Mouse (Mus musculus): Measurements from ENCODE around the gene Map3k5. TPM values are rescaled to one million over a fixed set of nuclear protein-coding genes. Genes with fewer than 3 reads are reported as not detected.

Gene Map3k5
- polyA plus RNA-seq, 1 experiment from 2014 or later = 2.7 TPM

DNA sequence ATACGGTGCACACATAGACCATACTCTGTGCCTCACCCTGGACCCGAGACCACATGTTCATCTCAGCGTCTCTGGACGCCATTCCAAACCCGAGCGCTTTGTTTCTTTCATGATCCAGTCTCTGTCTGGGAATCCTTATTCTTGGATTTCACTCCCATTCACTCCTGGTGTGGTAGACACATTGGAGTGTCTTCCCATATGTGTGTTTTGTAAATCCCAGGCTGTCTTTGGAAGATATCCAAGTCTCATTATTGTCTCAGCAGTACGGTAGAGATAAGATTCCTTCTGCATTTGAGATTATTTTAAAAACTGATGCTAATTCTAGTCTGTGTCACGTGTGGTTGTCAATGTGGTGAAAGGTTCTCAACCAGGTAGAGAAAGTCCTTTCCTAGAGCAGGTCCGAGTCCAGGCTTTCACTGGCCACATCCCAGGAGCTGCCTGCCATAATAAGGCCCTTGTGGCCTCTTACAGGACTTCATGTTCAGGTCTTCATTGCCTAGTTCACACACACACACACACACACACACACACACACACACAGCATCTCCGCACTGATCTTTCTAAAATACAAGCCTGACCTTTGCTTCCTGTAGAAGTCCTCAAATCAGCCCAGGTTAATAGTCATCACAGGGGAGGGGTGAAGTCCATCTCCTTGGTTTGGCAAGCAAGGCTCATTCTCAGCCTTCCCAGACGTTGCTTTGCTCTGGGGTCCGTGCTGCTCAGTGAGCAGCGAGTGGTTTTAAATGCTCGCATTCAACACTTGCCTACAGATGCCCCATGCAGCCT, 122.8 kb downstream of the Map3k5 start:
- no peak overlapping the region for H3K9ac ChIP-seq
- ATAC-seq (ENCODE audit: extremely low read depth, insufficient number of reproducible peaks, low FRiP score, low TSS enrichment) = no peak
- no peaks in the 10 kb centered on the region for H3K27me3 ChIP-seq (replicated peaks)
- peaks cover 48% of the 10 kb centered on the region for H3K36me3 ChIP-seq
- no peak overlapping the region for H3K4me3 ChIP-seq
- H3K4me1 ChIP-seq = peaks cover 5% of the 10 kb centered on the region; the same call in 1 of the 2 replicates
- no peak overlapping the region for H3K27ac ChIP-seq (replicated peaks)
- 78% methylated on average over 14 of the region's 14 CpGs for WGBS
- no peak overlapping the region for H3K4me2 ChIP-seq
- H3K9me3 ChIP-seq = no peaks in the 10 kb centered on the region

DNA sequence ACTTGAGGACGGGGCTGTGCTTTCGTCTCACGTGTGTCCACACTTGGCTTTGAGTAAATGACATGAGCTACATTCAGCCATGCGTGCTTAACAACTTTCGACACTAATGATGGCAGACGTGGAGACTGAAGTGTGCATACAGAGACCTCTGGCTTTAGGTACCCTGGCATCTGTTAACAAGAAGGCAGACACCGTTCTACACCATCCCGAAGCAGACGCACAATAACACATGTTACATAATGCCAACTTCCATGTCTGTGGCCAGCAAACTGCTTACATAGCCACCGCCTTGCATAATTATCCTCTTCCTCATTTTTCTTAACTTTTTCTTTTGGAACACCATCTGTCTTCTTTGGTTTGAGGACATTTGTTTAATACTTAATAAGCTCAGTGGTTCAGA, 123.8 kb downstream of the Map3k5 start:
- ATAC-seq (ENCODE audit: extremely low read depth, insufficient number of reproducible peaks, low FRiP score, low TSS enrichment) = no peak
- Histone ChIP-seq H3K4me1 (peaks cover 5% of the 10 kb centered on the region; the same call in 1 of the 2 replicates), H3K9me3 (no peaks in the 10 kb centered on the region), H3K27me3 (replicated peaks) (no peaks in the 10 kb centered on the region), H3K4me3 (no peak overlapping the region), H3K36me3 (peaks cover 54% of the 10 kb centered on the region), H3K27ac (replicated peaks) (no peak overlapping the region), H3K4me2 (no peak overlapping the region), H3K9ac (no peak overlapping the region)
- 90% methylated on average over 10 of the region's 10 CpGs for WGBS

DNA sequence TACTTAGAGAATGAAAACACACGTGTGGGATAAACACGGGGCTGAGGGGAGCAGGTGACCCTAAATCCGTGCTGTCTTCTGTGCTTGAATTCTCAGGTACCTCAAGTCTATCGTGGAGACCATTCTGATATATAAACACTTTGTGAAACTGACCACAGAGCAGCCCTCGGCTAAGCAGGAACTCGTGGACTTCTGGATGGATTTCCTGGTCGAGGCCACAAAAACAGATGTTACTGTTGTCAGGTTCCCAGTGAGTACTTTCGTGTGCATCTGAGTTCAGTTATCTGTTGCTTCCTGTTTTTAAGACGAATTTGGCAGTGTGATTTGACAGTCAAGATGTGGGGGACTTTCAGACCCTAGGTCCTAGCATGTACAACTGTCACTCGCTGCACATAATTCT, 124.6 kb downstream of the Map3k5 start:
- WGBS = 69% methylated on average over 10 of the region's 10 CpGs
- no peak for ATAC-seq (ENCODE audit: extremely low read depth, insufficient number of reproducible peaks, low FRiP score, low TSS enrichment)
- Histone ChIP-seq H3K4me3 (no peak overlapping the region), H3K36me3 (peaks cover 54% of the 10 kb centered on the region), H3K9me3 (no peaks in the 10 kb centered on the region), H3K4me2 (no peak overlapping the region), H3K9ac (no peak overlapping the region), H3K4me1 (peaks cover 5% of the 10 kb centered on the region; the same call in 1 of the 2 replicates), H3K27ac (replicated peaks) (no peak overlapping the region), H3K27me3 (replicated peaks) (no peaks in the 10 kb centered on the region)

DNA sequence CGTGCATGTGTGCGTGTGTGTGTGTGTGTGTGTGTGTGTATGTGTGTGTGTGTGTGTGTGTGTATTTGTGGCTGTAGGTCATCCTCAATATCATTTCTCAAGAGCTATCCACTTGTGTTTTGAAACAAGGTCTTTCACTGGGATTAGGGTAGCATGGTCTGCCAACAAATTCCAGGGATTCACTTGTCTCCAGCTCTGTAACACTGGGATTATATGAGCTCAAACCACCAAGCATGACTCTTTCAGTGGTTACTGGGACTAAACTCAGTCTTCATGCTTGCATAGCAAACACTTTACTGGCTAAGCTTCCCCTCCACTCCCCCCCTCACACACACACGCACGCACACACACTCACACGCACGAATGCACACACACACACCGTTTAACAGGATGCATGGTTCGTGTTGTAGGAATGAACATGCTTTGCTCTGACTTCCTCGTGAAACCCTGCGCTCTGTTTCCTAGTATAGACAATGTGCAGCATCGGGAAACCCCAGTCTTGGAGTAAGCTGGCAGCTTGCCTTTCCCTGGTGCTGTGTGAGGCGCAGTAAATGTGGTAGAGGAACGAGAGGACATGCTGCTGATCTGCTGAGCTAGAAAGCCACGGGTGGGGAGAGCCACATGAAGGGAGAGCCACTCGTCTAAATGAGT, 126.2 kb downstream of the Map3k5 start:
- WGBS = 79% methylated on average over 15 of the region's 15 CpGs
- Histone ChIP-seq H3K9ac (no peak overlapping the region), H3K36me3 (peaks cover 54% of the 10 kb centered on the region), H3K9me3 (no peaks in the 10 kb centered on the region), H3K4me1 (peaks cover 10% of the 10 kb centered on the region; the same call in 1 of the 2 replicates), H3K27me3 (replicated peaks) (no peaks in the 10 kb centered on the region), H3K27ac (replicated peaks) (no peak overlapping the region), H3K4me3 (no peak overlapping the region), H3K4me2 (no peak overlapping the region)
- no peak for ATAC-seq (ENCODE audit: extremely low read depth, insufficient number of reproducible peaks, low FRiP score, low TSS enrichment)

DNA sequence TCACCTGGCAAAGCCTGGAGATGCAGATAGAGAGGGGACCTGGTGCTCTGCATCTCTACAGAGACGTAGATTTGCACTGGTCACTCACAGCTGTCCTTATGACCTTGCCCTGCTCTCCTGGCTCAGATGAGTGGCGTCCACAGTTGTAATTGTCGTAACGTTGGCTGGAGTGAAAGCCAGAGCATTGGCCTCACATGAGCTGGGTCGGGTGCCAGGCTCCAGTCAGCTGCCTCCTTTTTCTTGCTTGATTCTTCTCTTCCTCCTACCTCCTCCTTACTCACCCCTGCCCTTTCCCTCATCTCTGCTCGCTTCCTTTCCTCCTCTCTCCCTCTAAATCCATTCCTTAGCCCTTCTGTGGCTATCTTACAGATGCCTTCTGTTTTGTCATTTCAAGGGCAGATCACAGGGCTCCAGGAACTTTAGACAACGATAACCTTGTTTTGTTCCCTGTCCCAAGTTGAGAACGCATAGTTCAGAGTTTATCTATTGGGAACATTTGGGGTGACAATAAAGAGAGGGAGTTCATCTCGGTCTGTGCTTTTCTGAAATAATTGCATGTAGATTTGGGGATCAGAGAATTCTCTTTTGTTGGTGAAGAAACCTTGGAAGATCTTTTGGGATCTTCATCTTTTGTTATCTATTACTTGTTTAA, 130.4 kb downstream of the Map3k5 start:
- Histone ChIP-seq H3K4me1 (0 out of 2 replicates have a peak, but pooled peaks cover 5% of the 10 kb centered on the region), H3K4me2 (no peak overlapping the region), H3K27me3 (replicated peaks) (no peaks in the 10 kb centered on the region), H3K27ac (replicated peaks) (no peak overlapping the region), H3K9me3 (no peaks in the 10 kb centered on the region), H3K9ac (no peak overlapping the region), H3K4me3 (no peak overlapping the region), H3K36me3 (peaks cover 17% of the 10 kb centered on the region)
- ATAC-seq (ENCODE audit: extremely low read depth, insufficient number of reproducible peaks, low FRiP score, low TSS enrichment) = no peak
- 60% methylated on average over 9 of the region's 9 CpGs for WGBS

DNA sequence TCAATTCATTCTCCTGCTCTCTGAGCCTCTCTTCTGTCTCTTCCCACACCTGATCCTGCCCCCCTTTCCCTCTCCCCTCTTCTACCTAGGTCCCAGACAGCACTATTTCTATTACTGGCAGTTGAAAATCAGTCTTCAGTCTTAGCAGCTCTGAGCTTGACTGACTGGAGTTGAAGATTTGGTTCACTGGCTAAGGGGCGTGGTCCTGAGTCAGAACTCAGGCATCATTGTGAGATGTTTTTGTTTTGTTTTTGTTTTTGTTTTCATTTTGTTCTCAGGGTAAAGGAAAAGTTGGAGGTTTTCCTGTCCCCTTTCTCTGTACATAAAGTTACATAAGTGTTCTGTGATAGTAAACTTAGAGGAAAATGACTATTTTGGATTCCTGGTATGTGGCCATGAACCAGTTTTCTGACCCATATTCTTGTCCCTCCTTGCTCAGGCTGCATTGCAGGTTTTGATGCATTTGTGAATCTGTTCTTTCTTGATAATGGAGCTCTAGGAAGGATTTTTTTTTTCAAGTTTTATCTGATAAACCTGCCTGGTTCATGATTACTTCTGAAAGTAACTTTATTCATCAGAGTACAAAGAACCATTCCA, 131.9 kb downstream of the Map3k5 start:
- Histone ChIP-seq H3K9ac (no peak overlapping the region), H3K4me3 (no peak overlapping the region)

DNA sequence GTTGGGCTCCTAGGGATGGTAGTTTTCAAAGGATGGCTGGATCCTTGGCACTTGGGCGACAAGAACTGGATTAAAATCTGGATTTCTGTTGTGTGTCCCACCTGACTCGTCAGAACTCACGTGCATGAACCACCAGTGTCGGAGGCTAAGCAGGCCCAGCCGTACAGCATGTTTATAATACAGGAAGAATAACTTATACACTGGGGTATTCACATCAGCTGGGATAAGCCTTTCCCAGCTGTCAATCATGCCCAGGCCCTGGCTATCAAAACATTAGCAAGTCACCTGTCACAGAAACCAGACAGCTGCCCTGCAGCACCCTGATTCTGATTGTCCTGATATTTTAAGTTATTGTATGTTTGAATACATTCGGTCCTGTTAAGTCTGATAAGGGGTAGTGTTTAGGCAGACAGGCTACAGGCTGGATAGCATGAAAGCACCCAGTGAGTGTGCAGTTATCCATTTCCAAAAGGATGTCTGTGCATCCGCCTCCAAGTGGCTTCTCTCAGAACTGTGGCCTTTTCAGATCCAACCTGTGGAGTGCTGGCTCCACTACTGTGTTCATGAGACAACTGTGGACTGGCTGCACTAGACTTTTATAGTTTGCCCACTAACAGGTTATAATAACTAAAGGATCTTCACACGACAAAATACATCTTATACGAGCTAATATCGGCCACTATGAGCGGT, 135.6 kb downstream of the Map3k5 start:
- H3K4me3 ChIP-seq = no peak overlapping the region
- H3K36me3 ChIP-seq = no peaks in the 10 kb centered on the region
- ATAC-seq (ENCODE audit: extremely low read depth, insufficient number of reproducible peaks, low FRiP score, low TSS enrichment) = no peak
- 83% methylated on average over 11 of the region's 11 CpGs for WGBS
- H3K27me3 ChIP-seq (replicated peaks) = no peaks in the 10 kb centered on the region
- H3K4me2 ChIP-seq = no peak overlapping the region
- H3K9ac ChIP-seq = no peak overlapping the region
- no peak overlapping the region for H3K27ac ChIP-seq (replicated peaks)
- H3K9me3 ChIP-seq = no peaks in the 10 kb centered on the region
- H3K4me1 ChIP-seq = no peaks in the 10 kb centered on the region

More for the DNA sequence above, 131.9 kb downstream of the Map3k5 start:
- Histone ChIP-seq H3K4me2 (no peak overlapping the region), H3K27ac (replicated peaks) (no peak overlapping the region), H3K27me3 (replicated peaks) (no peaks in the 10 kb centered on the region), H3K4me1 (0 out of 2 replicates have a peak, but pooled peaks cover 5% of the 10 kb centered on the region), H3K36me3 (peaks cover 15% of the 10 kb centered on the region), H3K9me3 (no peaks in the 10 kb centered on the region)
- ATAC-seq (ENCODE audit: extremely low read depth, insufficient number of reproducible peaks, low FRiP score, low TSS enrichment) = no peak
- 85% methylated on average over 1 of the region's 1 CpGs for WGBS

DNA sequence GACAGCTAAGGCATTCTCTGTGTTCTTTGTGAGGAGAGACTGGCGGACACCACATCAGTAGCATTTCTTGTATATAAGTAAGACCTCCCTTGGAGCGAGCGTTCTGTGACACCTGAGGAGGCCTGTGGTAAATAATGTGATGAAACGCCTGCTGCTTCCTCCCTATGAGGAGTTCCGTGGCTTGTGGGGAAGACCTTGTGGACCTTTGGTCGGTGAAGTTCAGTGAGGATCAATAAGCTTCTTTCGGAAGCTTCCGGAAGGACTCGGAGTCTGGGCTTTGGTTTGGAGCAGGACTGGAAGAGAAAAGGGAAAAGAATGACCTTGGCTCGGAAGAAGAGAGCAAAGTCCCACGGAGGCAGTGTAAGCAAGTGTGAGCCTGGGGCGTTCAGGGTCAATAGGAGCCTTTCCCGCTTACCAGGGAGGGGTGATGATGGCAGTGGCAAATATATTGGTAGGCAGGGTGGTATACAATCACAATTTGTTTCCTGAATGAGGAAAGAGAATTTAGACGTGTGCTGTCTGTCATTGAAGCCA, 136.4 kb downstream of the Map3k5 start:
- no peak overlapping the region for H3K4me3 ChIP-seq
- no peaks in the 10 kb centered on the region for H3K4me1 ChIP-seq
- no peak overlapping the region for H3K9ac ChIP-seq
- no peaks in the 10 kb centered on the region for H3K9me3 ChIP-seq
- H3K27ac ChIP-seq (replicated peaks) = no peak overlapping the region
- H3K36me3 ChIP-seq = no peaks in the 10 kb centered on the region
- no peaks in the 10 kb centered on the region for H3K27me3 ChIP-seq (replicated peaks)
- 79% methylated on average over 14 of the region's 14 CpGs for WGBS
- no peak for ATAC-seq (ENCODE audit: extremely low read depth, insufficient number of reproducible peaks, low FRiP score, low TSS enrichment)
- H3K4me2 ChIP-seq = no peak overlapping the region

DNA sequence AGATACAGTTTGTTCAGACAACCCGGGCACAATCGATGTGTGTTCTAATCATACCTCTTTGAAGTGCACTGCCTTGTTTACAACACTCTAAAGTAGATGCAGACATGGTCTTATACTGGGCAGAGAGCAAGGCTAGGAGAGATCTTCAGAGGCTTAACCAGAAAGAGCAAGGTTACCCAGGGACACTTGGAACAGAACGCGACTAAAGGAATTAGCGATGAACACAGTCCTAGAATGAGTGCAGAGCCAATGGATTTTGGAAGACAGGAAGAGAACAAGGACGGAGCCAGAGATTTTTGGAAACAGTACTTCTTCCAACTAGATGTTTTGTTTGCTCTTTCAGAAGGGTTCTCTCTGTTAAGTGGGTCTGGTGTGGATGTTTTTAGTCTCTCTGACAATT, 137.4 kb downstream of the Map3k5 start:
- Histone ChIP-seq H3K4me2 (no peak overlapping the region), H3K9ac (no peak overlapping the region), H3K36me3 (no peaks in the 10 kb centered on the region), H3K4me3 (no peak overlapping the region), H3K9me3 (no peaks in the 10 kb centered on the region), H3K27me3 (replicated peaks) (no peaks in the 10 kb centered on the region), H3K4me1 (no peaks in the 10 kb centered on the region), H3K27ac (replicated peaks) (no peak overlapping the region)
- no peak for ATAC-seq (ENCODE audit: extremely low read depth, insufficient number of reproducible peaks, low FRiP score, low TSS enrichment)
- 82% methylated on average over 6 of the region's 6 CpGs for WGBS

DNA sequence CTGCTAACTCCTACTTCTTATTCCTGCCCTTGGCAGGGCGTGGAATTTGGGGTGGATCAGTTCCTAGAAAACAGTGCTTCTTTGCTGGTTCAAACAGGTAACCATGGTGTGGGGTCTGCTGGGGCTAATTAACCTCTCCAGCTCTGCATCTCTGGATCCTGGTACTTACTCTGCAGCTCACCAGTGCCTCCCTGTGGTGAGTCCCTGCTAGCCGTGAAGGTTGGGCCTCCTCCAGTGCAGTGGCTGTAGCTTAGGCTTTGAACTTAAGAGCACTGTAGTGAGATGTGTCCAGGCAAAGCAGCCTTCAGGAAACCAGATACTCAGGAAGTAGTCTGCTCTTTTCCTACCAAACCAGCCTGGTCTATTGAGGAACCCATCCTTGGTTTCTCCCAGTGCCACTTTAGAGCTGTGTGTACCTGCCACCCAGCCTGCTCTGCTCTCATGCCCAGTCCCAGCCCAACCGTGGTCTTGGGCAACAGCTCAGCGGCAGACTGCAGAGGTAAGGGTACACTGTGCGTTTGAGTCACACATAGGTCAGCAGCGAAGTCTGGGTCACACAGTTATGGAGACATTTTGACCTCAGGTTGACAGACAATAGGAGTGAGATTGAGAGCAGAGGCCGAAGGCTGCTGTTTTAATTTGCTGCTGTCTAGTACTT, 139.1 kb downstream of the Map3k5 start:
- H3K36me3 ChIP-seq = 0 out of 2 replicates have a peak, but pooled peaks cover 6% of the 10 kb centered on the region
- no peaks in the 10 kb centered on the region for H3K4me1 ChIP-seq
- WGBS = 58% methylated on average over 7 of the region's 7 CpGs
- H3K9ac ChIP-seq = no peak overlapping the region
- H3K27me3 ChIP-seq (replicated peaks) = no peaks in the 10 kb centered on the region
- H3K9me3 ChIP-seq = no peaks in the 10 kb centered on the region
- no peak for ATAC-seq (ENCODE audit: extremely low read depth, insufficient number of reproducible peaks, low FRiP score, low TSS enrichment)
- no peak overlapping the region for H3K4me3 ChIP-seq
- H3K4me2 ChIP-seq = no peak overlapping the region
- no peak overlapping the region for H3K27ac ChIP-seq (replicated peaks)

Data from heart, embryonic 13.5 days (tissue).